ENCODE assay signal across 9 mouse cellular contexts in genomic region chr15:100669337-100669736, GRCm38 (mm10). TPM values are rescaled to one million over a fixed set of nuclear protein-coding genes. Genes with fewer than 3 reads are reported as not detected.
DNase-seq lines count a peak whose midpoint lies in the region; ATAC-seq and TF ChIP-seq lines count a peak whose summit lies in the region.
"Had no signal": no experiment of that assay in that cellular context is flagged by ENCODE, and none has a peak within 500 bp of the region (broad histone marks: within the 10 kb centered on the region; RNA-seq: fewer than 3 reads in every experiment).

Bin2 (minus strand) TSS chr15:100669553.

- peak; percentile 28 for DNase-seq in kidney, adult 9 months
- DNase-seq in heart, adult 8-10 months (ENCODE audit: low spot score) = peak; percentile 11
- DNase-seq in lung, postnatal 10 days = peak; percentile 58
- peak; percentile 93 for DNase-seq in thymus, adult 2 months
- DNase-seq in cerebellum, adult 11 months = no peak
- no peak for DNase-seq in urinary bladder, postnatal 36 days (ENCODE audit: low spot score in 2 of 2)

- WGBS in kidney, embryonic 15.5 days = 87% methylated on average over 20 of the region's 20 CpGs
- whole genome bisulfite sequencing in thymus, adult 2 months = 6% methylated on average over 20 of the region's 20 CpGs
- whole genome bisulfite sequencing in forebrain, embryonic 12.5 days = 91% methylated on average over 20 of the region's 20 CpGs

- no peak within 1 kb of the TSS for H3K4me2 ChIP-seq in kidney, embryonic 15.5 days
- H3K4me2 ChIP-seq in forebrain, embryonic 12.5 days = no peak within 1 kb of the TSS

- no peaks in the 10 kb centered on the region for H3K36me3 ChIP-seq in kidney, embryonic 15.5 days
- no peaks in the 10 kb centered on the region for H3K36me3 ChIP-seq in thymus, adult 2 months (ENCODE audit: control insufficient read depth, insufficient read depth, low read length)
- H3K36me3 ChIP-seq in forebrain, embryonic 12.5 days (replicated peaks) = no peaks in the 10 kb centered on the region

- ATAC-seq in kidney, embryonic 15.5 days (replicated peaks; ENCODE audit: low FRiP score) = no peak
- ATAC-seq in forebrain, embryonic 12.5 days (ENCODE audit: low FRiP score) = no peak
- ATAC-seq: hindbrain, postnatal 0 days had no signal

- TF ChIP-seq POLR2A in thymus, adult 2 months (IDR thresholded peaks at IDR 0.05; ENCODE audit: control insufficient read depth, extremely low read depth, insufficient read depth, low read length, poor library complexity) = peak; percentile 99

- no peaks in the 10 kb centered on the region for H3K9me3 ChIP-seq in kidney, embryonic 15.5 days (replicated peaks)
- H3K9me3 ChIP-seq in forebrain, embryonic 12.5 days = no peaks in the 10 kb centered on the region

- no peak within 1 kb of the TSS for H3K27ac ChIP-seq in kidney, embryonic 15.5 days
- peak within 1 kb of the TSS; percentile 79 for H3K27ac ChIP-seq in thymus, adult 2 months (ENCODE audit: control insufficient read depth, insufficient read depth, low read length)
- H3K27ac ChIP-seq in forebrain, embryonic 12.5 days = no peak within 1 kb of the TSS
- H3K27ac ChIP-seq: hindbrain, postnatal 0 days had no signal

- H3K9ac ChIP-seq in kidney, embryonic 15.5 days = no peak within 1 kb of the TSS
- no peak within 1 kb of the TSS for H3K9ac ChIP-seq in forebrain, embryonic 12.5 days

- no peak for TF ChIP-seq CTCF in thymus, adult 2 months (IDR thresholded peaks at IDR 0.05; ENCODE audit: borderline replicate concordance, control insufficient read depth, extremely low read depth, insufficient read depth, low read length, poor library complexity)

- no peak within 1 kb of the TSS for H3K4me3 ChIP-seq in kidney, embryonic 15.5 days (replicated peaks)
- peak within 1 kb of the TSS; percentile 90 for H3K4me3 ChIP-seq in thymus, adult 2 months (ENCODE audit: control insufficient read depth, insufficient read depth, low read length)
- H3K4me3 ChIP-seq in forebrain, embryonic 12.5 days (replicated peaks) = no peak within 1 kb of the TSS

- peaks cover 29% of the 10 kb centered on the region for H3K4me1 ChIP-seq in kidney, embryonic 15.5 days
- peaks cover 38% of the 10 kb centered on the region for H3K4me1 ChIP-seq in thymus, adult 2 months (replicated peaks; ENCODE audit: control insufficient read depth, insufficient read depth, low read length)
- peaks cover 10% of the 10 kb centered on the region for H3K4me1 ChIP-seq in forebrain, embryonic 12.5 days

- H3K27me3 ChIP-seq in kidney, embryonic 15.5 days = no peaks in the 10 kb centered on the region
- H3K27me3 ChIP-seq in thymus, adult 2 months (ENCODE audit: control insufficient read depth, insufficient read depth, low read length) = no peaks in the 10 kb centered on the region
- H3K27me3 ChIP-seq in forebrain, embryonic 12.5 days = no peaks in the 10 kb centered on the region

RNA-seq across cellular contexts. Expression of gene Bin2, which starts in this region (rescaled TPM):
- 2.6 and 3.2 TPM in 2 replicates for polyA plus RNA-seq in kidney, embryonic 15.5 days (2015; fragmentation: Nextera tagmentation; extraction: Ambion mirVana)
- total RNA-seq in heart, adult 8-10 months (2022) = 1 to 10 TPM in 2 of 4 experiments, under 1 TPM in 2; 0.84 to 2.6 (median 1.1) TPM
- 114 and 131 TPM in 2 replicates for polyA plus RNA-seq in thymus, adult 2 months (2012; rRNA removed)
- polyA plus RNA-seq in forebrain, embryonic 12.5 days (2016; fragmentation: Nextera tagmentation; extraction: Ambion mirVana) = 1.9 and 2.2 TPM in 2 replicates

Comparison
In these comparisons a context has a peak if more than half of its experiments do, and no peak if none do; other contexts are left out.
1. RNA of gene Bin2 (polyA plus RNA-seq): 114 to 131 TPM in thymus, adult 2 months; 2.6 to 3.2 TPM in kidney, embryonic 15.5 days and 1.9 to 2.2 TPM in forebrain, embryonic 12.5 days; every median in the first group is over 10 times any median in the second.
2. DNase-seq: peak in kidney, adult 9 months (single experiment), heart, adult 8-10 months (single experiment), lung, postnatal 10 days (single experiment) and thymus, adult 2 months (single experiment); none in cerebellum, adult 11 months (single experiment) and urinary bladder, postnatal 36 days (0 of 2).